Mouse (Mus musculus) limb, embryonic 13.5 days (tissue): ENCODE results near the gene Manbal. TPM values are rescaled to one million over a fixed set of nuclear protein-coding genes. Genes with fewer than 3 reads are reported as not detected.
"Not testable (repeated sequence)": the region's sequence is repeated elsewhere in the genome, so short reads cannot be mapped to it uniquely, and the experiment has no call there.

Experiments used
- ATAC-seq: fragments of 200-750 bp; cut with Nextera tagmentation; 2 replicates; pipeline ENCODE4 v1.8.0; 2017; ENCODE audit warnings: low read depth, moderate number of reproducible peaks, moderate TSS enrichment; ENCODE audit not compliant: low FRiP score
- H3K27ac ChIP-seq: fragments of 300-500 bp; sonication (generic); 2 replicates; pipeline ENCODE4 v1.5.1; 2015; ENCODE audit warnings: inconsistent platforms, mild to moderate bottlenecking, moderate library complexity
- H3K27me3 ChIP-seq: fragments of 300-500 bp; sonication (generic); 2 replicates; pipeline ENCODE4 v1.6.1; 2015; ENCODE audit warnings: mild to moderate bottlenecking, inconsistent platforms
- H3K36me3 ChIP-seq: fragments of 300-500 bp; sonication (generic); 2 replicates; pipeline ENCODE4 v1.6.1; 2015; ENCODE audit warnings: inconsistent platforms, mild to moderate bottlenecking, moderate library complexity
- H3K4me1 ChIP-seq: fragments of 300-500 bp; sonication (generic); 2 replicates; pipeline ENCODE4 v1.6.1; 2015; ENCODE audit warnings: inconsistent platforms
- H3K4me2 ChIP-seq: fragments of 300-500 bp; sonication (generic); replicated peaks from 2 replicates; pipeline ENCODE4 v1.6.1; 2015; ENCODE audit warnings: inconsistent platforms, mild to moderate bottlenecking, moderate library complexity
- H3K4me3 ChIP-seq: fragments of 300-500 bp; sonication (generic); 2 replicates; pipeline ENCODE4 v1.5.1; 2015; ENCODE audit warnings: moderate library complexity, mild to moderate bottlenecking, inconsistent platforms
- H3K9ac ChIP-seq: fragments of 300-500 bp; sonication (generic); 2 replicates; pipeline ENCODE4 v1.6.1; 2015; ENCODE audit warnings: mild to moderate bottlenecking, inconsistent platforms
- H3K9me3 ChIP-seq: fragments of 300-500 bp; sonication (generic); 2 replicates; pipeline ENCODE4 v1.6.1; 2016; ENCODE audit warnings: inconsistent platforms
- WGBS: fragments of 180-500 bp; shearing (Covaris S2); methylation state at CpG from one replicate; pipeline ENCODE4 v1.1.7; 2015; 5-methylcytosine and 5-hydroxymethylcytosine counted together
- polyA plus RNA-seq: library from polyadenylated mRNA; unstranded; fragments of >200 nt; fragmentation: Nextera tagmentation; extraction: Ambion mirVana; gene quantifications from 2 replicates; pipeline ENCODE4 v1.2.1, GENCODE M21; 2015

The Manbal gene
- polyA plus RNA-seq, 1 experiment from 2014 or later, result 93.8 TPM

GRCm38 (mm10) chr2:157371696-157372095 is 4.3 kb downstream of the Manbal start:
- no peak for ATAC-seq
- Histone ChIP-seq H3K27me3 (no peaks in the 10 kb centered on the region), H3K36me3 (peaks cover 14% of the 10 kb centered on the region; the same call in 1 of the 2 replicates), H3K4me2 (no peak overlapping the region), H3K4me3 (no peak overlapping the region), H3K27ac (no peak overlapping the region), H3K9me3 (no peaks in the 10 kb centered on the region), H3K9ac (no peak overlapping the region; the same call in 1 of the 2 replicates), H3K4me1 (peaks cover 41% of the 10 kb centered on the region)
- 71% methylated on average over 6 of the region's 6 CpGs for WGBS

GRCm38 (mm10) chr2:157373681-157374080 is 6.3 kb downstream of the Manbal start:
- no peak overlapping the region for H3K4me3 ChIP-seq
- WGBS, result 85% methylated on average over 3 of the region's 3 CpGs
- no peak overlapping the region for H3K4me2 ChIP-seq
- no peak for ATAC-seq
- no peaks in the 10 kb centered on the region for H3K27me3 ChIP-seq
- peaks cover 14% of the 10 kb centered on the region; the same call in 1 of the 2 replicates for H3K36me3 ChIP-seq
- no peaks in the 10 kb centered on the region for H3K9me3 ChIP-seq
- H3K4me1 ChIP-seq, result peaks cover 31% of the 10 kb centered on the region
- H3K27ac ChIP-seq, result no peak overlapping the region
- H3K9ac ChIP-seq, result no peak overlapping the region

- no peak overlapping the region for H3K27ac ChIP-seq
- peaks cover 25% of the 10 kb centered on the region for H3K36me3 ChIP-seq
- WGBS, result 60% methylated on average over 8 of the region's 8 CpGs
- H3K4me1 ChIP-seq, result peaks cover 21% of the 10 kb centered on the region
- ATAC-seq, result no peak
- H3K4me2 ChIP-seq, result no peak overlapping the region
- no peak overlapping the region for H3K4me3 ChIP-seq
- no peaks in the 10 kb centered on the region for H3K27me3 ChIP-seq
- H3K9me3 ChIP-seq, result no peaks in the 10 kb centered on the region
- H3K9ac ChIP-seq, result no peak overlapping the region; the same call in 1 of the 2 replicates
Measured at GRCm38 (mm10) chr2:157375051-157375450, 7.7 kb downstream of the Manbal start.

GRCm38 (mm10) chr2:157375794-157376757 is 8.7 kb downstream of the Manbal start:
- Histone ChIP-seq H3K9me3 (no peaks in the 10 kb centered on the region), H3K4me1 (peaks cover 21% of the 10 kb centered on the region), H3K27ac (no peak overlapping the region), H3K4me3 (no peak overlapping the region), H3K36me3 (peaks cover 28% of the 10 kb centered on the region), H3K27me3 (no peaks in the 10 kb centered on the region), H3K4me2 (peak overlapping the region; percentile 19; the same call in 1 of the 2 replicates), H3K9ac (no peak overlapping the region)
- 36% methylated on average over 14 of the region's 14 CpGs for WGBS
- no peak for ATAC-seq

GRCm38 (mm10) chr2:157376995-157377394 is 9.6 kb downstream of the Manbal start:
- Histone ChIP-seq H3K4me3 (no peak overlapping the region), H3K9ac (no peak overlapping the region), H3K9me3 (no peaks in the 10 kb centered on the region), H3K4me1 (peaks cover 21% of the 10 kb centered on the region), H3K4me2 (no peak overlapping the region), H3K36me3 (peaks cover 33% of the 10 kb centered on the region), H3K27me3 (no peaks in the 10 kb centered on the region), H3K27ac (no peak overlapping the region)
- no peak for ATAC-seq
- WGBS, result 43% methylated on average over 3 of the region's 3 CpGs

- Histone ChIP-seq H3K4me1 (peaks cover 6% of the 10 kb centered on the region; the same call in 1 of the 2 replicates), H3K27me3 (no peaks in the 10 kb centered on the region), H3K9ac (no peak overlapping the region), H3K9me3 (no peaks in the 10 kb centered on the region), H3K4me2 (no peak overlapping the region), H3K36me3 (peaks cover 65% of the 10 kb centered on the region), H3K4me3 (no peak overlapping the region), H3K27ac (no peak overlapping the region)
- no peak for ATAC-seq
- 79% methylated on average over 4 of the region's 4 CpGs for WGBS
Measured at GRCm38 (mm10) chr2:157384836-157385235, 17.4 kb downstream of the Manbal start.

GRCm38 (mm10) chr2:157388901-157389590 is 21.7 kb downstream of the Manbal start:
- H3K27ac ChIP-seq, result not testable (repeated sequence)

GRCm38 (mm10) chr2:157389591-157389921 is 22.2 kb downstream of the Manbal start:
- WGBS, result 85% methylated on average over 7 of the region's 7 CpGs
- H3K36me3 ChIP-seq, result peaks cover 66% of the 10 kb centered on the region
- no peak for ATAC-seq

More at GRCm38 (mm10) chr2:157388901-157389590, 21.7 kb downstream of the Manbal start:
- not testable (repeated sequence) for H3K4me2 ChIP-seq, H3K9me3 ChIP-seq, H3K4me3 ChIP-seq, ATAC-seq, H3K9ac ChIP-seq, H3K27me3 ChIP-seq, H3K4me1 ChIP-seq
- 92% methylated on average over 14 of the region's 14 CpGs for WGBS
- H3K36me3 ChIP-seq, result peaks cover 68% of the 10 kb centered on the region

GRCm38 (mm10) chr2:157392331-157392730 is 24.9 kb downstream of the Manbal start:
- Histone ChIP-seq H3K4me3 (no peak overlapping the region), H3K4me2 (no peak overlapping the region), H3K27ac (no peak overlapping the region), H3K9me3 (no peaks in the 10 kb centered on the region), H3K9ac (no peak overlapping the region), H3K27me3 (no peaks in the 10 kb centered on the region), H3K36me3 (peaks cover 77% of the 10 kb centered on the region), H3K4me1 (no peaks in the 10 kb centered on the region)
- WGBS, result 93% methylated on average over 2 of the region's 2 CpGs
- no peak for ATAC-seq

More at GRCm38 (mm10) chr2:157389591-157389921, 22.2 kb downstream of the Manbal start:
- Histone ChIP-seq H3K4me2 (no peak overlapping the region), H3K27ac (no peak overlapping the region), H3K9ac (no peak overlapping the region), H3K4me1 (peaks cover 4% of the 10 kb centered on the region; the same call in 1 of the 2 replicates), H3K9me3 (no peaks in the 10 kb centered on the region), H3K4me3 (no peak overlapping the region), H3K27me3 (no peaks in the 10 kb centered on the region)

GRCm38 (mm10) chr2:157393549-157393948 is 26.2 kb downstream of the Manbal start:
- no peaks in the 10 kb centered on the region for H3K4me1 ChIP-seq
- H3K27ac ChIP-seq, result no peak overlapping the region
- H3K36me3 ChIP-seq, result peaks cover 79% of the 10 kb centered on the region
- H3K9ac ChIP-seq, result no peak overlapping the region
- H3K4me2 ChIP-seq, result no peak overlapping the region
- 0 out of 2 replicates have a peak, but pooled peaks cover 8% of the 10 kb centered on the region for H3K9me3 ChIP-seq
- ATAC-seq, result no peak
- H3K27me3 ChIP-seq, result no peaks in the 10 kb centered on the region
- whole genome bisulfite sequencing, result 95% methylated on average over 4 of the region's 4 CpGs
- no peak overlapping the region for H3K4me3 ChIP-seq

GRCm38 (mm10) chr2:157394868-157395267 is 27.5 kb downstream of the Manbal start:
- WGBS, result 70% methylated on average over 6 of the region's 6 CpGs
- ATAC-seq, result no peak
- no peaks in the 10 kb centered on the region for H3K27me3 ChIP-seq
- H3K36me3 ChIP-seq, result peaks cover 73% of the 10 kb centered on the region
- no peak overlapping the region for H3K27ac ChIP-seq
- 0 out of 2 replicates have a peak, but pooled peaks cover 8% of the 10 kb centered on the region for H3K9me3 ChIP-seq
- H3K4me3 ChIP-seq, result no peak overlapping the region
- no peaks in the 10 kb centered on the region for H3K4me1 ChIP-seq
- H3K4me2 ChIP-seq, result no peak overlapping the region
- no peak overlapping the region for H3K9ac ChIP-seq

- Histone ChIP-seq H3K4me3 (no peak overlapping the region), H3K9me3 (0 out of 2 replicates have a peak, but pooled peaks cover 8% of the 10 kb centered on the region), H3K4me2 (no peak overlapping the region), H3K4me1 (no peaks in the 10 kb centered on the region), H3K27me3 (no peaks in the 10 kb centered on the region), H3K9ac (no peak overlapping the region), H3K27ac (no peak overlapping the region; the same call in 1 of the 2 replicates), H3K36me3 (peaks cover 68% of the 10 kb centered on the region)
- 70% methylated on average over 5 of the region's 5 CpGs for WGBS
- ATAC-seq, result no peak
Measured at GRCm38 (mm10) chr2:157395371-157395770, 28.0 kb downstream of the Manbal start.
